Comparison of ENCODE assay signal across 20 mouse cellular contexts in genomic region chr7:63762529-63762928, GRCm38 (mm10).
A peak's percentile ranks its signal among the peaks of the same experiment; 100 is the strongest.
DNase-seq lines count a peak whose midpoint lies in the region; ATAC-seq lines count a peak whose summit lies in the region.
"Had no signal": no experiment of that assay in that cellular context is flagged by ENCODE, and none has a peak within 500 bp of the region (broad histone marks: within the 10 kb centered on the region; RNA-seq: fewer than 3 reads in every experiment).

No protein-coding gene starts in this region.

- WGBS in heart, embryonic 12.5 days: 68% methylated on average over 3 of the region's 3 CpGs
- WGBS in midbrain, embryonic 10.5 days: 79% methylated on average over 3 of the region's 3 CpGs
- 90% methylated on average over 3 of the region's 3 CpGs for WGBS in midbrain, embryonic 15.5 days

- peaks cover 10% of the 10 kb centered on the region; the same call in 1 of the 2 replicates for H3K4me1 ChIP-seq in heart, embryonic 12.5 days (replicated peaks)
- H3K4me1 ChIP-seq in midbrain, embryonic 10.5 days: peaks cover 42% of the 10 kb centered on the region
- peaks cover 15% of the 10 kb centered on the region for H3K4me1 ChIP-seq in midbrain, embryonic 15.5 days

- peak; percentile 76 for DNase-seq in heart, adult 11 months
- peak; percentile 7 for DNase-seq in midbrain, embryonic 10.5 days (ENCODE audit: low spot score)
- DNase-seq in spleen, postnatal 4 days (ENCODE audit: low spot score in 2 of 2): peak; percentile 5 to 36
- DNase-seq in spleen, adult 12 weeks (ENCODE audit: low spot score): no peak
- DNase-seq: adrenal gland, adult 2 months; adrenal gland, postnatal 10 days; adrenal gland, postnatal 25 days; cerebellum, adult 11 months; cerebellum, adult 18-20 months; cerebellum, adult 8-10 months; cerebellum, adult 9-11 months; cerebellum, postnatal 14 days; embryo, embryonic 11 days had no signal

- no peak for ATAC-seq in heart, embryonic 12.5 days (ENCODE audit: insufficient number of reproducible peaks, low FRiP score)
- no peak for ATAC-seq in midbrain, embryonic 15.5 days (replicated peaks)
- ATAC-seq: forebrain, embryonic 13.5 days; forebrain, embryonic 15.5 days had no signal

- H3K4me2 ChIP-seq in heart, embryonic 12.5 days: no peak overlapping the region
- no peak overlapping the region for H3K4me2 ChIP-seq in midbrain, embryonic 15.5 days
- H3K4me2 ChIP-seq: embryonic facial prominence, embryonic 13.5 days; embryonic facial prominence, embryonic 15.5 days; forebrain, embryonic 13.5 days; forebrain, embryonic 15.5 days had no signal

- H3K9ac ChIP-seq in heart, embryonic 12.5 days: no peak overlapping the region
- H3K9ac ChIP-seq in midbrain, embryonic 15.5 days: no peak overlapping the region
- H3K9ac ChIP-seq: embryonic facial prominence, embryonic 13.5 days; embryonic facial prominence, embryonic 15.5 days; forebrain, embryonic 13.5 days; forebrain, embryonic 15.5 days had no signal

- no peaks in the 10 kb centered on the region for H3K9me3 ChIP-seq in heart, embryonic 12.5 days (replicated peaks)
- no peaks in the 10 kb centered on the region for H3K9me3 ChIP-seq in midbrain, embryonic 10.5 days (replicated peaks)
- no peaks in the 10 kb centered on the region for H3K9me3 ChIP-seq in midbrain, embryonic 15.5 days
- H3K9me3 ChIP-seq: embryonic facial prominence, embryonic 13.5 days; embryonic facial prominence, embryonic 15.5 days; forebrain, embryonic 13.5 days; forebrain, embryonic 15.5 days had no signal

- no peak overlapping the region for H3K27ac ChIP-seq in heart, embryonic 12.5 days (ENCODE audit: poor library complexity, severe bottlenecking)
- no peak overlapping the region for H3K27ac ChIP-seq in midbrain, embryonic 10.5 days (replicated peaks)
- no peak overlapping the region for H3K27ac ChIP-seq in midbrain, embryonic 15.5 days
- H3K27ac ChIP-seq: embryonic facial prominence, embryonic 13.5 days; embryonic facial prominence, embryonic 15.5 days; forebrain, embryonic 13.5 days; forebrain, embryonic 15.5 days had no signal

- H3K4me3 ChIP-seq in heart, embryonic 12.5 days: no peak overlapping the region
- no peak overlapping the region for H3K4me3 ChIP-seq in midbrain, embryonic 10.5 days
- H3K4me3 ChIP-seq in midbrain, embryonic 15.5 days: no peak overlapping the region
- H3K4me3 ChIP-seq: embryonic facial prominence, embryonic 13.5 days; embryonic facial prominence, embryonic 15.5 days; erythroblast, embryonic 14.5 days; forebrain, embryonic 13.5 days; forebrain, embryonic 15.5 days had no signal

- no peaks in the 10 kb centered on the region for H3K36me3 ChIP-seq in heart, embryonic 12.5 days
- H3K36me3 ChIP-seq in midbrain, embryonic 10.5 days: no peaks in the 10 kb centered on the region
- no peaks in the 10 kb centered on the region for H3K36me3 ChIP-seq in midbrain, embryonic 15.5 days (replicated peaks)
- H3K36me3 ChIP-seq: embryonic facial prominence, embryonic 13.5 days; embryonic facial prominence, embryonic 15.5 days; forebrain, embryonic 15.5 days had no signal

- H3K27me3 ChIP-seq in heart, embryonic 12.5 days (replicated peaks): peaks cover 50% of the 10 kb centered on the region
- peaks cover 66% of the 10 kb centered on the region for H3K27me3 ChIP-seq in midbrain, embryonic 10.5 days (ENCODE audit: low read depth, poor library complexity, severe bottlenecking)
- peaks cover 43% of the 10 kb centered on the region for H3K27me3 ChIP-seq in midbrain, embryonic 15.5 days (replicated peaks)
